Mouse (Mus musculus): ENCODE measurements around the gene Cavin2.

The Cavin2 gene

DNA sequence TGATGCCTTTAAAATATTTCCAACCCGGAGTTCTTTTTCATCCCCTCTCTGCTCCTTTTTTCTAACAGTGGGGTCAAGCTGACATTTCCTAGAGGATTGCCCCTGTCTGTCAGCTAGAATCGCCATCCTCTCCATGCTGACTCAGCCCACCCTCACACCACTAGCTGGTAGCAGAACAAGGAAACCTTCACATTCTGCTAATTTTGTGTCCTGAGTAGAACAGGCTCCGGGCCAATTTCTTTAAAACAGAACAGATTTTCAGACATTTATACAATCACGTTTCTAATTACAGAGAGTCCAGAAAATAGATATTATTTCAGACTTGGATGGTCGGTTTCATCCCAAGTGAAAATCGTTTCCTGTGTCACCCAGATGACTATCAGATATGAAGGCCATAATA is 34.6 kb downstream of the Cavin2 start:
- peak; percentile 24 for DNase-seq

- peak; percentile 44 for DNase-seq
Observed at GRCm38 (mm10) chr1:51328541-51328940, 39.6 kb downstream of the Cavin2 start.

DNA sequence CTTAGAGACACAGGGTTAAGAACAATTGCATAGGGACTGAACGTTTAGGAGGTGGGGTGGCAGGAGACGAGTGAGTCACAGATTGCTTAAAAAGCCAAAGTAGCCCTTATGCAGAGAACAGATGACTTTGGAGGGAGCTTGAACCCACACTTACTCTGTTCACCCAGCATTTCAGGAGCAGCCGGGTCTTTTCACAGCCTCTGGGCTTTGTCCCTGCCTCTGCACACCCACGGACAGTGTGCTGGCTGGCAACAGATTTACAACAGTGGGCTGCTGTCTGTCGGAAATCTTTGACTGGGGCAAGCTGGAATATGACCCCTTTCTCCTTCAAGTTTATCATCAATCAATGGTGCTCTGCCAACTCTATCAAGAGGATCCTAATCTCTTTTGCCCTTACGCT is 44.1 kb downstream of the Cavin2 start:
- peak; percentile 90 for DNase-seq

GRCm38 (mm10) chr1:51333557-51334285 is 44.8 kb downstream of the Cavin2 start:
- DNase-seq = peak; percentile 95

DNA sequence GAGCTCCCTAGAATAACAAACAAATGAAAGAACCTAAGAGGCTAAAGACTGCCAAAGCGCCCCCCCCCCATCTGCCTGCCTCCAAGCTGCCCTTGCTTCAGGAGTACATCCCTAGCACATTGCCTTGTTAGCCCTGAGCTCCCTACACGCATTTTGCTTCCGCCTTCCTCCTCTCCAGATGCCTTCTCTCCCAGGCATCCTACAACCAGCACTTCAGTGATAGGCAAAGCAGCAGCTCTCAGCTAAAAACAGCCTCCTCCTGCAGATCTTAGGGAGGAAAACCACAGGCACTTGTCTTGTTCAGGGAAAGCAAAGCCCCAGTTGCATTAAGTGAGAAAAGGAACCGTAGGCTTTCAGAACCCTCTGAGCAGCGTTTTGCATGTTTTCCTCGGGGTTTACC is 45.4 kb downstream of the Cavin2 start:
- DNase-seq = peak; percentile 86

- DNase-seq = peak; percentile 71
Observed at GRCm38 (mm10) chr1:51335081-51335480, 46.2 kb downstream of the Cavin2 start.

GRCm38 (mm10) chr1:51344160-51344559 is 55.2 kb downstream of the Cavin2 start:
- peak; percentile 57 for DNase-seq

DNA sequence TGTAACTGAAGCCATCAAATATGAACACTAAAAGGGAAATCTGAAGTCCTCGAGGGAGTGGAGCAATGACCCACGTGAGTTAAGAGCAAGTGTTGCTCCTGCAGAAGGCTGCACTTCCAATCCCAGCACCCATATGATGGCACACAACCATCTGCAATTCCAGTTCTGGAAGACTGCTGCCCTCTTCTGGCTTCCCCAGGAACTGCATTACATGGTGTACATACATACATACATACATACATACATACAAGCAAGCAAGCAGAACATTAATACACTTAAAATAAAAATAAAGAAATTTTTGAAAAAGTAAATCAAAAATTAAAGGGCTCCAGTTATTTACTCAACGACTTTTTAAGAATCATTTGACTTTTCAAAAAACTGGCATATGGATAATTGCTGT is 58.7 kb downstream of the Cavin2 start:
- DNase-seq = peak; percentile 82

- DNase-seq = peak; percentile 52
Observed at GRCm38 (mm10) chr1:51348631-51349030, 59.7 kb downstream of the Cavin2 start.

GRCm38 (mm10) chr1:51349291-51349967 is 60.5 kb downstream of the Cavin2 start:
- peak; percentile 50 for DNase-seq
